8 mouse cellular contexts compared by ENCODE assay signal in genomic region chr8:4238434-4239192, GRCm38 (mm10). TPM values are rescaled to one million over a fixed set of nuclear protein-coding genes. Genes with fewer than 3 reads are reported as not detected.
DNase-seq lines count a peak whose midpoint lies in the region; ATAC-seq and TF ChIP-seq lines count a peak whose summit lies in the region.

Gene Map2k7, plus strand, starts transcription at chr8:4238740.
Gene Gm49320, plus strand, starts transcription at chr8:4238865.

- peak within 1 kb of the TSS; percentile 89 for H3K27ac ChIP-seq in CH12.LX (ENCODE audit: insufficient read depth, low read depth)
- H3K27ac ChIP-seq in forebrain, embryonic 11.5 days (ENCODE audit: low read depth, low read length), result peak within 1 kb of the TSS; percentile 93
- H3K27ac ChIP-seq in heart, postnatal 0 days (ENCODE audit: low read depth), result peak within 1 kb of the TSS; percentile 97
- peak within 1 kb of the TSS; percentile 95 for H3K27ac ChIP-seq in liver, embryonic 16.5 days (ENCODE audit: low read length)
- H3K27ac ChIP-seq in neural tube, embryonic 13.5 days (replicated peaks), result peak within 1 kb of the TSS; percentile 94
- H3K27ac ChIP-seq in testis, adult 2 months (ENCODE audit: control insufficient read depth, insufficient read depth, low read depth, low read length), result peak within 1 kb of the TSS; percentile 95

- no peak for TF ChIP-seq RAD21 in CH12.LX (IDR thresholded peaks at IDR 0.05; ENCODE audit: low read depth, low read length)

- H3K4me1 ChIP-seq in CH12.LX (ENCODE audit: control insufficient read depth in 1 of 2, insufficient read depth in 2 of 2), result peaks cover 7 to 28% of the 10 kb centered on the region in 2 experiments; a peak in 3 of 4 replicates
- peaks cover 15% of the 10 kb centered on the region for H3K4me1 ChIP-seq in forebrain, embryonic 11.5 days (replicated peaks; ENCODE audit: control insufficient read depth, insufficient read depth, low read length)
- peaks cover 22% of the 10 kb centered on the region for H3K4me1 ChIP-seq in heart, postnatal 0 days (ENCODE audit: control insufficient read depth, insufficient read depth)
- peaks cover 29% of the 10 kb centered on the region for H3K4me1 ChIP-seq in liver, embryonic 16.5 days (ENCODE audit: control insufficient read depth, low read depth, low read length)
- peaks cover 33% of the 10 kb centered on the region for H3K4me1 ChIP-seq in neural tube, embryonic 13.5 days (replicated peaks)
- peaks cover 3% of the 10 kb centered on the region; the same call in 1 of the 2 replicates for H3K4me1 ChIP-seq in testis, adult 2 months (ENCODE audit: control insufficient read depth, insufficient read depth, low read length)

- dilution Hi-C loops in CH12.LX (cut with MboI; ENCODE audit: extremely low pct_ligation_motif_present, extremely low pct_unique_long_range_greater_than_20kb, low sequenced_read_pairs), result no loop called here

- ATAC-seq in forebrain, embryonic 11.5 days (replicated peaks; ENCODE audit: low FRiP score), result peak; percentile 95
- ATAC-seq in heart, postnatal 0 days (ENCODE audit: insufficient read depth, low read depth), result peak; percentile 96
- ATAC-seq in liver, embryonic 16.5 days (ENCODE audit: low read depth), result peak; percentile 92
- peak; percentile 94 for ATAC-seq in neural tube, embryonic 13.5 days (ENCODE audit: low read depth)

- H3K36me3 ChIP-seq in CH12.LX (replicated peaks in 1 of 2; ENCODE audit: control insufficient read depth in 1 of 2, insufficient read depth in 1 of 2, low read length in 1 of 2), result peaks cover 20 to 40% of the 10 kb centered on the region in 2 experiments
- H3K36me3 ChIP-seq in forebrain, embryonic 11.5 days (ENCODE audit: control insufficient read depth, insufficient read depth, low read length), result no peaks in the 10 kb centered on the region
- peaks cover 19% of the 10 kb centered on the region for H3K36me3 ChIP-seq in heart, postnatal 0 days (replicated peaks; ENCODE audit: control insufficient read depth, insufficient read depth, low read length)
- peaks cover 4% of the 10 kb centered on the region for H3K36me3 ChIP-seq in liver, embryonic 16.5 days (ENCODE audit: control insufficient read depth, insufficient read depth)
- peaks cover 31% of the 10 kb centered on the region for H3K36me3 ChIP-seq in neural tube, embryonic 13.5 days
- no peaks in the 10 kb centered on the region for H3K36me3 ChIP-seq in testis, adult 2 months (ENCODE audit: control insufficient read depth, insufficient read depth, low read length)

- H3K4me2 ChIP-seq in CH12.LX (ENCODE audit: insufficient read depth, low read depth, poor library complexity, severe bottlenecking), result peak within 1 kb of the TSS; percentile 57
- H3K4me2 ChIP-seq in forebrain, embryonic 11.5 days (ENCODE audit: low read depth, low read length, severe bottlenecking), result peak within 1 kb of the TSS; percentile 88
- H3K4me2 ChIP-seq in heart, postnatal 0 days (ENCODE audit: low read depth, low read length), result peak within 1 kb of the TSS; percentile 91
- H3K4me2 ChIP-seq in liver, embryonic 16.5 days (ENCODE audit: low read depth, low read length), result peak within 1 kb of the TSS; percentile 94
- H3K4me2 ChIP-seq in neural tube, embryonic 13.5 days, result peak within 1 kb of the TSS; percentile 96

- H3K79me2 ChIP-seq in CH12.LX (replicated peaks; ENCODE audit: control insufficient read depth, extremely low read depth, insufficient read depth, poor library complexity, severe bottlenecking), result peaks cover 23% of the 10 kb centered on the region

- in situ Hi-C loops in CH12.LX (cut with MboI; ENCODE audit: low pct_ligation_motif_present, low pct_unique_long_range_greater_than_20kb, low sequenced_read_pairs), result no loop called here

- TF ChIP-seq EP300 in CH12.LX (IDR thresholded peaks at IDR 0.05; ENCODE audit: low read length), result no peak
- TF ChIP-seq EP300 in heart, postnatal 0 days (IDR thresholded peaks at IDR 0.05; ENCODE audit: low read depth), result peak; percentile 61; the same call in 1 of the 2 replicates

- TF ChIP-seq CTCF in CH12.LX (conservative IDR thresholded peaks at IDR 0.05 in 1 of 2, IDR thresholded peaks at IDR 0.05 in 1 of 2; ENCODE audit: low read depth in 2 of 2, low read length in 2 of 2), result peak in 1 of 2 experiments; percentile 58; a peak in 2 of 4 replicates
- peak; percentile 47 for TF ChIP-seq CTCF in heart, postnatal 0 days (IDR thresholded peaks at IDR 0.05; ENCODE audit: low read depth)
- no peak; the same call in 1 of the 2 replicates for TF ChIP-seq CTCF in testis, adult 2 months (IDR thresholded peaks at IDR 0.05; ENCODE audit: control insufficient read depth, insufficient read depth, insufficient replicate concordance, low read depth, low read length)

- H3K9me3 ChIP-seq in CH12.LX (replicated peaks; ENCODE audit: low read length), result no peaks in the 10 kb centered on the region
- H3K9me3 ChIP-seq in forebrain, embryonic 11.5 days (ENCODE audit: control insufficient read depth, low read length), result no peaks in the 10 kb centered on the region
- H3K9me3 ChIP-seq in heart, postnatal 0 days (replicated peaks; ENCODE audit: control insufficient read depth, low read length), result no peaks in the 10 kb centered on the region
- H3K9me3 ChIP-seq in liver, embryonic 16.5 days (replicated peaks; ENCODE audit: control insufficient read depth, low read length), result no peaks in the 10 kb centered on the region
- no peaks in the 10 kb centered on the region for H3K9me3 ChIP-seq in neural tube, embryonic 13.5 days

- peaks cover 13% of the 10 kb centered on the region for H3K27me3 ChIP-seq in CH12.LX (replicated peaks)
- H3K27me3 ChIP-seq in forebrain, embryonic 11.5 days (ENCODE audit: control insufficient read depth, insufficient read depth, low read length), result no peaks in the 10 kb centered on the region
- H3K27me3 ChIP-seq in heart, postnatal 0 days (ENCODE audit: control insufficient read depth, insufficient read depth, low read length), result no peaks in the 10 kb centered on the region
- no peaks in the 10 kb centered on the region for H3K27me3 ChIP-seq in liver, embryonic 16.5 days (ENCODE audit: control insufficient read depth, insufficient read depth, low read depth, low read length)
- no peaks in the 10 kb centered on the region for H3K27me3 ChIP-seq in neural tube, embryonic 13.5 days
- H3K27me3 ChIP-seq in testis, adult 2 months (ENCODE audit: control insufficient read depth, insufficient read depth, low read length), result no peaks in the 10 kb centered on the region

- WGBS in forebrain, embryonic 11.5 days, result under 1% methylated on average over 67 of the region's 71 CpGs
- under 1% methylated on average over 61 of the region's 71 CpGs for WGBS in heart, postnatal 0 days
- WGBS in liver, embryonic 16.5 days (ENCODE audit: insufficient replicate concordance), result under 1% methylated on average over 58 of the region's 71 CpGs
- under 1% methylated on average over 66 of the region's 71 CpGs for WGBS in neural tube, embryonic 13.5 days

- TF ChIP-seq POLR2A in CH12.LX (IDR thresholded peaks at IDR 0.05; ENCODE audit: low read depth, low read length), result peak; percentile 70
- TF ChIP-seq POLR2A in testis, adult 2 months (IDR thresholded peaks at IDR 0.05; ENCODE audit: control insufficient read depth, low read depth, low read length), result peak; percentile 45; the same call in 1 of the 2 replicates

- peak; percentile 99 for DNase-seq in CH12.LX (ENCODE audit: extremely low read depth)
- DNase-seq in c-Kit-positive CD71-positive TER-119-negative erythroid progenitor cells, embryonic 14.5 days (ENCODE audit: low read depth), result peak; percentile 98
- DNase-seq in forebrain, embryonic 11.5 days (ENCODE audit: low spot score), result peak; percentile 100
- DNase-seq in heart, postnatal 0 days (ENCODE audit: low spot score), result peak; percentile 98
- peak; percentile 100 for DNase-seq in kidney, postnatal 4 days

- peak within 1 kb of the TSS; percentile 84 for H3K9ac ChIP-seq in CH12.LX (ENCODE audit: insufficient read depth, low read depth)
- H3K9ac ChIP-seq in forebrain, embryonic 11.5 days (ENCODE audit: low read length), result peak within 1 kb of the TSS; percentile 78
- peak within 1 kb of the TSS; percentile 83 for H3K9ac ChIP-seq in heart, postnatal 0 days (replicated peaks; ENCODE audit: low read depth, low read length)
- H3K9ac ChIP-seq in liver, embryonic 16.5 days (ENCODE audit: low read depth, low read length), result peak within 1 kb of the TSS; percentile 83
- peak within 1 kb of the TSS; percentile 84 for H3K9ac ChIP-seq in neural tube, embryonic 13.5 days

- H3K4me3 ChIP-seq in CH12.LX (replicated peaks in 1 of 3; ENCODE audit: low read depth in 2 of 3, low read length in 2 of 3, poor library complexity in 1 of 3), result peak within 1 kb of the TSS; percentile 77 to 95 (median 78)
- H3K4me3 ChIP-seq in forebrain, embryonic 11.5 days (ENCODE audit: low read depth, low read length), result peak within 1 kb of the TSS; percentile 74
- H3K4me3 ChIP-seq in heart, postnatal 0 days (ENCODE audit: low read depth, low read length), result peak within 1 kb of the TSS; percentile 92
- peak within 1 kb of the TSS; percentile 82 for H3K4me3 ChIP-seq in liver, embryonic 16.5 days (ENCODE audit: low read depth, low read length)
- H3K4me3 ChIP-seq in neural tube, embryonic 13.5 days, result peak within 1 kb of the TSS; percentile 87
- H3K4me3 ChIP-seq in testis, adult 2 months (ENCODE audit: control insufficient read depth, low read depth, low read length), result peak within 1 kb of the TSS; percentile 96

RNA-seq across cellular contexts. Expression of gene Map2k7, which starts in this region (rescaled TPM):
- 18.1 and 18.3 TPM in 2 replicates for total RNA-seq in CH12.LX (2012; rRNA removed)
- total RNA-seq in CH12.LX (2014; rRNA removed), result 10.5 and 11.8 TPM in 2 replicates
- polyA plus RNA-seq in CH12.LX (2012; ENCODE audit: insufficient read length, low read depth), result 73.8 and 74.0 TPM in 2 replicates
- polyA plus RNA-seq in forebrain, embryonic 11.5 days (2014; fragmentation: Nextera tagmentation; extraction: Ambion mirVana), result 14.1 and 19.5 TPM in 2 replicates
- total RNA-seq in heart, postnatal 0 days (2014; rRNA removed; ENCODE audit: low replicate concordance), result 27.7 and 36.8 TPM in 2 replicates
- 18.7 and 21.0 TPM in 2 replicates for polyA plus RNA-seq in heart, postnatal 0 days (2015; fragmentation: Nextera tagmentation; extraction: Ambion mirVana)
- 8.6 and 9.5 TPM in 2 replicates for polyA plus RNA-seq in liver, embryonic 16.5 days (2015; fragmentation: Nextera tagmentation; extraction: Ambion mirVana)
- 36.9 and 38.9 TPM in 2 replicates for polyA plus RNA-seq in neural tube, embryonic 13.5 days (2015; fragmentation: Nextera tagmentation; extraction: Ambion mirVana)
- polyA plus RNA-seq in testis, adult 2 months (2012; rRNA removed), result 32.1 and 262 TPM in 2 replicates

RNA-seq across cellular contexts. Expression of gene Gm49320, which starts in this region (rescaled TPM):
- total RNA-seq in CH12.LX (2012; rRNA removed) (0.08 and 0.38 TPM in 2 replicates), CH12.LX (2014; rRNA removed) (0.08 and 0.26 TPM in 2 replicates)
- 0.23 and 0.67 TPM in 2 replicates for polyA plus RNA-seq in CH12.LX (2012; ENCODE audit: insufficient read length, low read depth)
- polyA plus RNA-seq in forebrain, embryonic 11.5 days (2014; fragmentation: Nextera tagmentation; extraction: Ambion mirVana), result 0.88 and 0.90 TPM in 2 replicates
- 0.66 TPM in 1 of 2 replicates, not detected in the other for total RNA-seq in heart, postnatal 0 days (2014; rRNA removed; ENCODE audit: low replicate concordance)
- 0.19 and 0.34 TPM in 2 replicates for polyA plus RNA-seq in heart, postnatal 0 days (2015; fragmentation: Nextera tagmentation; extraction: Ambion mirVana)
- polyA plus RNA-seq in liver, embryonic 16.5 days (2015; fragmentation: Nextera tagmentation; extraction: Ambion mirVana), result not detected in 2 replicates
- polyA plus RNA-seq in neural tube, embryonic 13.5 days (2015; fragmentation: Nextera tagmentation; extraction: Ambion mirVana), result 1.6 and 1.9 TPM in 2 replicates
- 0.64 and 1.7 TPM in 2 replicates for polyA plus RNA-seq in testis, adult 2 months (2012; rRNA removed)

Comparison
In these comparisons a context has a peak if more than half of its experiments do, and no peak if none do; other contexts are left out.
1. Peak in every context shown above with its lines: DNase-seq, ATAC-seq, H3K4me3 ChIP-seq and H3K27ac ChIP-seq.